Mouse (Mus musculus) duodenum, adult 2 months (tissue): ENCODE results near the gene Mgll. TPM values are rescaled to one million over a fixed set of nuclear protein-coding genes. Genes with fewer than 3 reads are reported as not detected.

Experiments used
- polyA plus RNA-seq: library from polyadenylated mRNA; depleted of rRNA; stranded (reverse); fragments of >200 nt; gene quantifications from 2 replicates; pipeline ENCODE4 v1.2.3, GENCODE M21; 2012; ENCODE audit warnings: low replicate concordance; rRNA removed

Mgll gene
- 23.5 and 41.5 TPM in 2 replicates for polyA plus RNA-seq

DNA sequence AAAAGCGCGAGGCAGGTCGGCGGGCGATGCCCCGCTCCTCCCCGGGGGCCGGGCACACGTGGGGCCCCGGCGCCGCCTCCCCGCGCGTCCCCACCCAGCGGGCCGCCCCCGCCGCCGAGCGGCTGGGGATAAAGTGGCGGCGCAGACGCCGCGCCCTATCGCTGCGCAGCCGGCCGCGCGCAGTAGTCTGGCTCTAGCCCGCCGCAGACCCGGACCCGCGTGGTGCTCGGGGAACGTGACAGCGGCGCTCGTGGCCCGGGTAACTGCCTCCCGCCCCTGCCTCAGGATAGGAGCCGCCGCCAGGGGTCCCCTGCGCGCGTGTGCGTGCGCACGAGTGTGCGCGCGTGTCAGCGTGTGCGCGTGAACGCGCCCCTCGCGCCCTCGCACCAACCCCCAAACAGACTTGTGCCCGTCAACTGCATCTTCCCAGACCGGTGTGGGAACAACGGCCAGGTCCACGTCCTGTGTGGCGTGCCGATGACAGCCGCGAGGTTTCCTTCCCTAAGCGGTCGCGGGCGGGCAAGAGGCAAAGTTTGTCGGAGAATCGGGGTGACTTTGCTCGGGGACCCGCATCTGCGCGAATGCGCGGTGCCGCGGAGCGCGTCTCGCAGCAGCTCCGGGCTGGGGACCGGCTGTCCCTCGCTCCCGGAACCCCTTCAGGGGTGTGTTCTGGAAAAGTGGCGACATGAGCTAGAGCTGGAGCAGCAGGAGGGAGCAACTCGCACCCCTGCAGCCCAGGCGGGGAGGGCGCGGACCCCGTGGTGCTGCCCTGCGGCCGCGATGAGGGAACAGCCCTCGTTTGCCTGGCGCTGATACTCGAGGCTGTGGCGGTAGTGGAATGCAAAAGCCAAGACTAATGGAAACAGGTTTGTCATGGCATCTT, at the start of gene Mgll:
TSS of gene Mgll (plus strand) at position 100 of the 883 bp plus-strand sequence.

DNA sequence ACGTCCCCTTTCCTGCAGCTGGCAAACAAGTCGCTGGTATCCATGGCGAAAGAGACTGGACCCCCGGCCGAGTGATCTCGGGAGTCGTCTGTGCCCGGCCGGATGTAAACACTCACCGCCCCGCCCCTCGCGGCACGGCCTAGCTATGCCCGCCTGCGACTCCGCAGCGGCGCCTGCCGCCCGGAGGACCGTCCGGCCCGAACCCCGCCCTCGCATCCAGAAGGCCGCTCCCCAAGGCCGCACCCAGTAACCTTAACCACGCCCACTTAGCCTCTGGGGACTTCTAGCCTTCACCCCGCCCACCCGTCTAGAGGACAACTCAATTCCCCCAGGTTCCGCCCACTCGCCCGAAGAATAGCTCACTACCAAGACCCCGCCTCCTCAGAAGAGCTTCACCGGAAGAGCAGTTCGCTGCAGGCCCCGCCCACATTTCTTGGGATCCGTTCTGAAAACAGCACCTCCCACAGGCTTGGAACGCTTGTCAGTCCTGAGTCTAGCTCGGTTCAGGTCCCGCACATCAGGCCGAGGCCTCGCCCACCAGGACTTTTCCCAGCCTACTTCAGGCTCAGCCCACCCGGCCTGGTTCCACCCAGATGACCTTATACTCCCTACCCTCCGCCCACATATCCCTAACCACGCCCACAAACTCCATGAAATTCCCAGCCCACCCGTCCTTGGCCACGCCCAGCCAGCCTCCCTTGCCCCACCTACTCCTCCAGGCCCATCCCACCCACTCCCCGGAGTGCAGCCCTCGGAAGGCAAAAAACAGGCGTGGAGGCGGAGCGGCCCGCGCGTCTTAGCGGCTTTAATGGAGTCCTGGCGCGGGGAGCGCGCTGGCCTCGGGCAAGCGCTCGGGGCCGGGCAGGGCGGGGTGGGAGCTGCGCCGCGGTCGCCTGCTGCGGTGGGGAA, 117.8 kb downstream of the Mgll start, which contains the start of gene Abtb1:
TSS of gene Abtb1 (minus strand) at position 204 of the 909 bp plus-strand sequence.

DNA sequence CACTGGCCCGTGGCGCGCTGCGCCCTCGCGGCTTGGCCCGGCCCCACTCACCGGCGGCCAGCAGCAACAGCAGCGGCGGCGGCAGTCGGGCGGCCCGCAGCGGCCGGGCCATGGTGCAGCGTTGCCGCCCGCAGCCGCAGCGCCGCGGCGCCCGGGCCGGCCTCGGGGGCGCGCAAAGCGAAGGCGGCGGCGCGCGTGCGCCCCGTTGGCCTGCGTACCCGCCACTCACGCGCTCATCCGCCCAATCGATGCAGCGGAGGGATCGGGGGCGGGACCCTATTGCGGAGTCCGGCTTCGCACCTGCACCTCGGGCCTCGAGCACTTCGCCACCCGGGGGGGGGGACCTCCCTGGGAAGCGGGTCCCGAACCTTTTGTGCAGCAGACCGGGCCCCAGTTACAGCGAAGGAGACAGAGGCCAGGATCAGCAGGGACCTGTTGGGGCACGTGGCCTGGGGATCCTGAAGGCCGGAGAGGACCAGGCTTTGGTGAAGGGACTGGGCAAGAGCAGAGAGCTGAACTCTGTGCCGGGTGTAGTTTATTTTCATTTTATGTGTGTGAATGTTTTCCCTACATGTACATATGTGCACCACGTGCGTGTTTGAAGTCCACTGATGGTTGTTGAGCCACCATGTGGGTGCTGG, 150.8 kb downstream of the Mgll start, which contains the start of gene Podxl2:
TSS of gene Podxl2 (minus strand) at position 177 of the 641 bp plus-strand sequence.

Other genes with a start within 250 kb of the Mgll start
- gene Sec61a1, start 205.5 kb upstream of the Mgll start, polyA plus RNA-seq, result 290 and 309 TPM in 2 replicates
- gene Kbtbd12, start 86.5 kb upstream of the Mgll start, polyA plus RNA-seq, result 0.11 TPM in 1 of 2 replicates, not detected in the other
- gene Abtb1, start 117.6 kb downstream of the Mgll start, polyA plus RNA-seq, result 51.4 and 97.5 TPM in 2 replicates
- gene Podxl2, start 150.6 kb downstream of the Mgll start, polyA plus RNA-seq, result 19.7 and 21.8 TPM in 2 replicates
- 8.9 and 19.6 TPM in 2 replicates for gene Mcm2, start 174.4 kb downstream of the Mgll start, polyA plus RNA-seq
- 148 and 155 TPM in 2 replicates for gene Tpra1, start 177.8 kb downstream of the Mgll start, polyA plus RNA-seq